Mouse (Mus musculus) telencephalon, adult 2 months (tissue): ENCODE results near the gene Iba57.

Experiments
- DNase-seq: peaks from one replicate; pipeline ENCODE4 v3.0.0-alpha.2; 2011; ENCODE audit warnings: low read depth, low spot score

Gene Iba57

DNA sequence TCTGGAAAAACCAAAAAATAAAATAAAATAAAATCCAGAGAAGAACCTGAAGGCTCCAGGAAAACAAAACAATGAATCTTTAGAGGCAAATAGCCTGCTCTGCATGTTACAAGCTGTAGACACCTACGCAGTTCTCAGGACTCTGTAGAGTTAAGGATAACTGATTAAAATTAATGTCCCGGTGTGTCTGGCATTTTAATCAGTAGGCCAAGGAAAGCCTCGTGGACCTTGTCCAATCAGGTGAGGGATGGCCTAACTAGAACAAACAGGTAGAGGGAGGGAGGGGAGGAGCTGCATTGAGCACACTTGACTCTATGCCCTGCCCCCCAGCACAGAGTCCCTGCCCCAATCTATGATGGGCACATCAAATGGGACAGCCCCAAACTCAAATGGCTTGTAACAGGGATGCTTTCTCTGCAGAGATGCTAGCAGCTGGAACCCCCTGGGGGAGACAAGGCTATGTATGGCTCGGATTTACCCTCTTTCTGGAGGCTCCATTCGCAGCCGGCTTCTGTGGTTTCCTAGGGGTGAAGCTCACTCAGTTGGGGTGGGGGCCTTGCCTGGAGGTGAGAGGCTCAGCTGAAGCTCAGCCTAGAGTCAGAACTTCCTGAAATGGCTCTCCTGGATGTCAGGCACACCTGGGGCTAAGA lies 10.8 kb upstream of the Iba57 start:
- no peak for DNase-seq

DNA sequence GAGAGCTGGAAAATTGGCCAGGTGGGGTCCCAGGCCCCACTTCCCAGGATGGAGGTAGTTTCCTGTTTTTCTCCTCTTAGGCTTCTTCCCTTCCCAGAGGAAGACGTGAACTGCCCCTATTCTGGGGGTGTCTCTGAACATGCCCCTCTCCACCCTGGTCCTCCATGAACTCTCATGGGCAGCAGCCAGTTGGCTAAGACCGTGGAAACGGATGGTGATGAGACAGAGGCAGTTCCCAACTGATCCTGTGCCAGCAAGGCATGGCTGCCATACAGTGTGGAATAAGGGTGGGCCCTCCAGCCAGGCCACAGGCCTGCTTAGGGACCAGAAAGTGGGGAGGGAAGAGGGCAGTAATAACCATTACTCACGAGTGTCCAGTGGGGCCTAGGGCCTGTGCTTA lies 7.0 kb upstream of the Iba57 start:
- DNase-seq, result no peak

DNA sequence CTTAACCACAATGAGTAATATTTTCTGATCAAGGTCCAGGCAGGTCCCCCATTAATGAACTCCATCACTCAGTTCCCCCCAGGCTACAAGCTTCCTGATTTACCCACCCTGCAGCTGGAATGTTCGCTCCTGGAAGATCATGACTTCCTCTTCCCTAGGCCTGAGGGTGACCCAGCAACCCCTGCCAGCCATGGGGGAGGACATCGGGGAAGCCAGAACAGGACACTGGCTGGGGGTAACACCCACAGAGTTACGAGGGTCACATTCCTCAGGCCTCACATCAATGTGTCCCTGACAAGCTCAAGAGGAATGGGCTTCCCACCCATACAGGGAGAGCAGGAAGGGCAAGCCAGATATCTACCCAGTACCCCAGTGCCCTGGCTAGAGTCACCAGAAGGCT lies 6.3 kb upstream of the Iba57 start:
- no peak for DNase-seq

DNA sequence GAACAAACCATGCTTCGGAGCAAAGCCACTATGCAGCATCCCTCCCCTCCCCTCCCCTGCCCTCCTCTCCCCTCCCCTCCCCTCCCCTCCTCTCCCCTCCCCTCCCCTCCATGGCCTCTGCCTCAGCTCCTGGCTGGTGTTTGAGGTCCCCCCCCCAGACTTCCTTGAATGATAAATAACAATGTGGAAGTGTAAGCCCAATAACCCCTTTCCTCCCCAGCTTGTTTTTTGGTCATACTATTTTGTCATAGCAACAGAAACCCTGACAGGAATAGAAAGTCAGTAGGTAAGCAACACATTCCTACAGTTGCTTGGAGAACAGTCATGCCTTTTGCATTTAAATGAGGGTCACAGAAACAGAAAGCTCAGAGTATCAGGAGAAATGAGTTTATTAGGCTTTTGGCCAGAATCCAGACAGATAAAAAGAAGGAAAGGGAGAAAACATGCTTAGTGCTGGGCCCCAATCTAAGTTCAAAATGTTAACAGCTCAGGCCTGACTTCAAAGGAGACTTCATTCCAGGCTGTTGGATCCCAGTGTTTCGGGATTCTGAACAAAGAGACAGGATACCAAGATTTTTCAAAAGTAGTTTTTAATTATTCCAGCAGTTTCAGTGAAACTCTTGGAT lies 2.2 kb upstream of the Iba57 start:
- DNase-seq, result no peak

DNA sequence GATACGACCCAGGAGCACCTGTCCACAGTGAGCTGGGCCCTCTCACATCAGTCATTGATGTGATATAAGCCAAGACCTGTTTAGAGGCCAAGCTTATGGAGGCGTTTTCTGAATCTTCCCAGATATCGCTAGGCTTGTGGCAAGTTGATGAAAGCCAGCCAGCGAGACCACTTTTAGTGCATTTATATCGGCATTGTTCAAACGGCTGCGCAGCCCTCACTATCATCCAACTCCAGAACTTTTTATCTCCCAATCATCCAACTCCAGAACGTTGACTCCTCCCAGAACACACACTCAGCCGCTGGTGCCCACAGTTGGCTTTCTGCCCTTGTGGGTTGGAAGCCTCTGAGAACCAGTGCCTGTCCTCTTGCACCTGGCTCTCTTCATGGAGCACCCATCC lies 845 bp upstream of the Iba57 start:
- DNase-seq, result no peak

DNA sequence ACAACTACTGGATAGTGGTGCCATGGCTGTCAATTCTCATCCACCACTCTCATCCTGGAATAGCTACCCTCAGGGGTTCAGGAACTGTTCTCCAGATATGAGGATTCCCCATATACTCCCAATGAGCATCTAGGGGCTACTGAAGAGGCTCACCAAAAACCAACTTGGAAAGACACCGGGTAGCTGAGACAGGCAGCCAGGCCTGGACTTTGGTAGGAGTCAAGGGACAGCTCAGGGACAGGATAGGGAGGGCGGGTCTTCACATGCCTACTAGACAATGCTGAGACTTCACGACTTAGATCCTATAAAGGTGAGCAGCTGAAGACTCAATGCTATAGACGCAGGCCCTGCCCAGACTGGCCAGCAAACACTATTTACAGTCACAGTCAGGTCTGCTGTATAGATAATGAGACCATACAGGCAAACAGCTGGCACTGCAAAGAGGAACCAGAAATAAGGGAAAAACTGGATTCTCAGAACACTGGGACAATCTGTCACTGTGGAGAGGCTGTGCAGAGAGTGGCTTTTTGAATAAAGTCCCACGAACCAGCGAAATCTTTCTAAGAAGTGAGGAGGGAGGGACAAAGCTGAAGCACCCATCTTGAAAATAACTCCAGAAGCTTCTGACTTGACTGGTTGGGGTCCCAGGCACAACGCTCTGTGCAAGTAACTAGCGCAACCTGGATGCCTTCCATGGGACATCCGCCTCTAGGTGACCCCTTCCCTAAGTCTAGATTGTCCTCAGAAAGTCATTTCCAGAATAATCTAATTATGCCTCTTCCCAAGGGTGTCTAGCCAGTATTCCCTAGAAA lies 890 bp downstream of the Iba57 start:
- DNase-seq, result no peak

DNA sequence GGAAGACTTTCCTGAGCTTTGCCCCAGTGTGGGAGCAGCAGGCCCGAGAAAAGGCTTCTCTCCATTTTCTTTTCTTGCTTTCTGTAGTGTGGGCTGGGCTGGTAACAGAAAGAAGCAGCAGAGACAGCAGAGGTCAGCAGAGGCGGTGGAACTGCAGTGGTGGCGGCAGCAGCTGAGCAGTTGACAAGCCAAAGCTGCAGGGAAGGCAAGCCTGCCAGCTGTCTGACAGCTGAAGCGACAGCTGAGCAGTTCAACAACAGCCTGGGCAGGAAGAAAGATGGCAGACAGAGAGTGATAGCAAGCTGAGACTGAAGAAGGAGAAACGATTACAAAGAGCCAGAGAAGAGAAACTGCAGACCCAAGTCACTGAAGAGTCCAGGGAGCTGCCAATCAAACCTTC lies 2.1 kb downstream of the Iba57 start:
- DNase-seq, result peak; percentile 16

DNA sequence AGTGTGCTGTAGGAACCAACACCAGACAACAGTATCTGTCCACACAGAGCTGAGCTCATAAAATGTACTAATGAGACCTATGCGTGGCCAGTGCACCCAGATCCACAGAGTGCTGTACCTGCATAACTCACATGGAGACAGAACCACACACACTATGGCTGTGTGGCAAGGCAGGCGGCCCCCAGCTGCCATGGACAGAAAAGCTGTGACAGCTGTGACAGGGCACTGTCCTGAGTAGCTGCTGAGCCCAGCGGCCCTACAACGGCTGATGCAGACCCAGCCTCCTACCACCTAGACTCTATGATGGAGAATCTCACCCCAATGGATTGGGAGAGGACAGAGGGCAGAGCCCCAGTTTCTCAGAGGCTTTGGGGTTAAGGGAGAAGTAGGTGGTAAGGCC lies 4.0 kb downstream of the Iba57 start:
- no peak for DNase-seq

DNA sequence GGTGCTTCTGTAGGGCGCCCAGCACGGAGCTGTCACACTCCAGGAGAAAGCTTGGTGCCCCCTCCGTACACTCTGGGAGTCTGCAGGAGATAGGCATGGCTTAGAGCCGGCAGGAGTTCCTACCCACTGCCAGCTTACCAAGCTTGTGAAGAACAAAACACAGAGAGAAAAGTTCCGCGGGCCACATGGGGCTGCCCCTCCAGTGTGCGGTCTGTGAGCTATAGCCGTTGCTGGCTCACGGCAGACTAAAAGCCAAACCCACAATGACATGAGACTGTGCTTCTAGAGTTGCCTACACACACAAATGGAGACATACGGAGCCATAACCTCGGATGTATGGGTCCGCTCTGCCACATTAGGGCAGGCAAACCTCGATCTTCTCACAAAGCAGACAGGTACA lies 4.4 kb downstream of the Iba57 start:
- no peak for DNase-seq

DNA sequence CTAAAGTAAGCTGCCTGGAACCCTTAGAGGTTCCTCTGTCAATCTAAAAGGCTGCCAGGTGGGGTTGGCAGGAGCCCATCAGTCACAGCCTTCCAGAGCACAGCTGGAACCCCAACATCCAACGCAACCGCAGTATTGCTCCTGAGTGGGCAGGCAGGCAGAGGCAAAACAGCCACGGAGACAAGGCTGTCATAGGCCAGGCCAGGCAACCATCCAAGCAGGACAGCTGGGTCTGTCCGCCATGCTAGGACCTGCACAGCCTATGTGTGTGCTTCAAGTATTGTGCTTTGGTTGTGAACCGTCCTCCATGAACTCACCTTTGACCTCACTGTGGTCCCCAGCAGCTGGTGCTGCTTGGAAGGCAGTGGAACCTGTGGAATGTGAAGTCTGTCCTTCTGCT lies 7.6 kb downstream of the Iba57 start:
- DNase-seq, result no peak

DNA sequence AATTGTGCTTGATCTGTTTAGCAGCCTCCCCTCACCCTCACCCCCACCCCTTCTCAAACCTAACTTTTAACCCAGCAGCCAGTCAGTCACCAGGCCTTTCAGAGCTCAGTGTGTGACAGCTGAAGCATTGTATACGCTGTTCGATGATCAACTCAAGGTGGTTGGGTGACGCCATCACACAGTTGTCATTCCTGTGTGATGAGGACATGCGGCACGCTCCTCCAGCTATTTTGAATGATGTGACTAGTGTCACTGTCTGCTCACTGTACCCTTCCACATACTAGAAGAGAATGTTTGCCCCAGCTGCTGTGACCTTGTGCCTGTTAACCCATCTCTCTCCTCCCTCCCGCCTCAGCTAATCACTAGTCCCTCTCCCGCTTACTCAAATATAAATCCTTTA lies 9.3 kb downstream of the Iba57 start:
- DNase-seq, result no peak

DNA sequence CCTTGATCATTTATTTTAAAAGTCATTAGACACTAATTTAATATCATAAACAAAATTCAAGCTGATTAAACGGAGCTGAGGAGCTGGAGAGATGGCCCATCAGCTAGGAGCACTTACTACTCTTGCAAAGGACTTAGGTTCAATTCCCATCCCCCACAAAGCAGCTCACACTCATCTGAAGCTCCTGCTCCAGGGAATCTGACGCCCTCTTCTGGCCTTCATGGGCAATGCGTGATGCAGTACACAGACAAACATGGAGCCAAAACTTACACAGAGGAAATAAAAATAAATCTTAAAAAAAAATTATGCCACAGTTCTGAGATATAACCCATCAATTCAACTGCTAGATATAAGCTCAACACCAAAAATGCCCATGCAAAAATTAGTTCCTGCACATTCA lies 11.8 kb downstream of the Iba57 start:
- no peak for DNase-seq

DNA sequence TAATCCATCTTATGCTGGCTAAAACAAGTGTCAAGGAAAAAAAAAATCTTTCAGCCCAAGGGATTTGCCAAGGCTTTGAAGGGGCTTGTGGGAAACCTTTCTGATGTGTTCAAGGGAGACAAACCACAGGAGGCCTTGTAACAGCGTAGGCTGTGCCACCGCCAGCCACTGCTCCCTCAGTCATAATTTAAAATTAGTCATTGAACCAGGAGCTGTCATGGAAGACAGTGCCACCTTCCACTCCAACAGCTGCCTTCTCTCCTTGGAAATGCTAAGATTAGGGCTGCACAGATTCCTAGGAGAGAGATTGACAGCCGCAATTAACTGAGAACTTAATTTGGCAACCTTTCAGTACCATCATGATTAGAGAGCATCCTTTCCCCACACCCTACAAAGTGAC lies 14.2 kb downstream of the Iba57 start:
- DNase-seq, result peak; percentile 21

DNA sequence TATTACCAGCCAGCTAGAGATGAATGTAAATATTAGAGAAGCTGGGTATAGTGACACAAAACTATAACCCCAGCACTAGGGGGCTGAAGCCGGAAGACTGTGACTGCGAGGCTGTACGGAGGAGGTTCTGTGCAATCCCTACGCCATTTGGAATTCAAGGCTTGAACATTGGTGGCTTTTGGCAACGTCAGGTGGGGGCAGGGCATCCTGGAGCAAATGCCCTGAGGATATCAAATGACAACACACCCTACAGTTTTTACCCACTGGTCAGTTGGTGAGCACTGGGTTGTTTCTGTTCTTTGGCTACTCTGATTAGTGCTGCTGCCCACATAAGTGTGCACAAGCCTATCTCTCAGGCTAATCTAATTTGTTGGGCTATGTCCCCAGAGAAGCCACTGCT lies 20.6 kb downstream of the Iba57 start:
- no peak for DNase-seq

DNA sequence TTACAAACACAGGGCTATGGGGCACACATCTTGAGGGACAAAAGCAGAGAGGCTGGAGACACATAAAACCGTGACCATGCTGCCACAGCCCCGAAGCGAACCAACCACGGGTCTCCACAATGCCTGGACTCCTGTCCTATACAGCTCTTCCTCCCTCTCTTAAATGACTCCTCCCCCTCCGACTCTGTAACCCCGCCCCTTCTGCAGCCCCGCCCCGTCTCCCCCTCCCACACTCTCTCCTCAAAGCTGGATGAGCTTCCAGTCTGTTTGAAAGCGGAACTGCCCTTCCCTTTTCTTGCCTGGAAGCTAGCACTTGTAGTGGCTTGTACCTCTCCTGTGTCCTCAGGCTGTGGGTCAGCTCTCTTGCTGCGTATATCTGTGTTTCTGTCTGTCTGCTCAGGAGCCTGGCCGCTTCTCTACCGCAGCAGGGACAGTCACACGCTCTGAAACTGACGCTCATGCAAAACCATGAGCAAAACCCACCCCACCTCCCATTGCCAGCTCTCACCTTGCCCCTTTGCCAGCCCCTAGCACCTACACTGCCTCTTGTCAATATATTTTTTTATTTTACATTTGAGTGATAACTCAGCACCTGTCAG lies 21.7 kb downstream of the Iba57 start:
- no peak for DNase-seq

DNA sequence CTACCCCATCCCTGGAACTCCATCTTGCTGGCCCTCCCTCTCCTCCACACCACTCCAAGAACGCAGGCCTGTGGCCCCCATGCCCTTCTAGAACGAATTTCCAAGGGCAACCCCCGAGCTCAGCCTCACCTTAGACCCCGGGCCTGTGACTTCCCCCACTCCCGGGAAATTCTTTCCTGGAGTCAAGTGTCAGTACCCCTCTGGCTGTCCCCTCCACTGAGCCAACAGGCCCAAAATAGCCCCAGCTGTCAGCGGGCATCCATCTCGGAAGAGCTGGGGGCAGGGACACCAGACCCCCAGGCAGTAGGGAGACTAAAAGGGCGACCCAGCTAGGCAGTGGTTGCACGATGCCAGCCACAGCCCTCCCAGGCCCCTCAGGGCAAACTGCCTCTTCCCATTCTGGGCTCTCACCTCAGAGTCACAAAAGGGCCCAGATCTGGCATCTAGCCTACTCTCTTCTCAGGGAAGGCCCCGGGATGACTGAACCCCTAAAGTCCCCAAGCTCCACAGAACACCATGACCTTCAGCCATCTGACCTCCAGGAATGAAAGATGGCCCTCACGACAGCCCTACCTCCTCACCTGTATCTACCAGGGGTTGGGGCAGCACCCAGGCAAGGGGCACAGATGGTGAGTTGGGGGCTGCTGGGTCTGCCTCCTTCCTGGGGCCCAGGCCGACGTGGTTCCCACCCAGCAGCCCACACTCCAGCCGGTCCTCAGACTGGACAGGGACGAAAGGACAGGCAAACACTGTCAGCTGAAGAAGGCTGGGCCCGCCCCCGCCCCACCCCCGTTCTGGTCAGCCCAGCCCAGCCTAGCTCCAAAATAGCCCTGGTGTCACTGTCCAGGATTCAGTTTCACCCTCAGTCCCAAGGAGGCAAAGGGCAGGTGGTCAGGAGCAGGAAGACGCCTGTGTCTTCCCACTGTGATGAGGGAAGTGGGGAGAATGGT lies 24.7 kb downstream of the Iba57 start:
- DNase-seq, result no peak

DNA sequence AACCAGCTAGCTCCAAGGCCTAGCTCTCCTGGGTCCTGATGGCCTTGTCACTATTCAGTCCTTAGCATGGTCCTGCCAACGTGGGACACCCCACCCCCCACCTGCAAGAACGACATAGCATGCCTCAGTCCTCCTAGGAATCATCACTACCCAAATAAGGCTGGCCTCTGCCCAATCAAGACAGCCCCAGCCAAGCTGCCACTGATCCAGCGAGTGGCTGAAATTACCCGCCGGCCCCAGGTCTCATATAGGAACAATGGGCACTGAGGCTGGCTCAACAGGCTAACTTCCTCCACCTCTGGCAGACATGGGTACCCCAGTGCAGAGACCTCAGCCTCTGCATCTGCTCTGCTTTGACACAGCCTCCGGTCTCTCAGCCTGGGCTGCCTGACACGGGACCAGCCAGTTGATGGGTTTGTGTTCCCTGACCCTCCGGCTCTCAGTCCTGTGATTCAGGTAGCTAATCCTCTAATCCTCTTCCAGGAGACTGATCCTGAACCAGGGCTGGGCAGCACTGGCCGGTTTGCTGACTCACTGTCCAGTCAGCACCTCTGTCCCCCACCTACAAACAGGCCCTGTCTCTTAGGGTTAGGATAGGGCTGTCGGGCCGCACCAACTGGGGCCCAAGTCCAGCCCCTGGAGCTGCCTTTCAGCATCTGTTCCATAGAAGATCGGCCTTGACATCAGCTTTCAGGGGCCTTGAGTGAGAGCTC lies 26.4 kb downstream of the Iba57 start:
- no peak for DNase-seq

DNA sequence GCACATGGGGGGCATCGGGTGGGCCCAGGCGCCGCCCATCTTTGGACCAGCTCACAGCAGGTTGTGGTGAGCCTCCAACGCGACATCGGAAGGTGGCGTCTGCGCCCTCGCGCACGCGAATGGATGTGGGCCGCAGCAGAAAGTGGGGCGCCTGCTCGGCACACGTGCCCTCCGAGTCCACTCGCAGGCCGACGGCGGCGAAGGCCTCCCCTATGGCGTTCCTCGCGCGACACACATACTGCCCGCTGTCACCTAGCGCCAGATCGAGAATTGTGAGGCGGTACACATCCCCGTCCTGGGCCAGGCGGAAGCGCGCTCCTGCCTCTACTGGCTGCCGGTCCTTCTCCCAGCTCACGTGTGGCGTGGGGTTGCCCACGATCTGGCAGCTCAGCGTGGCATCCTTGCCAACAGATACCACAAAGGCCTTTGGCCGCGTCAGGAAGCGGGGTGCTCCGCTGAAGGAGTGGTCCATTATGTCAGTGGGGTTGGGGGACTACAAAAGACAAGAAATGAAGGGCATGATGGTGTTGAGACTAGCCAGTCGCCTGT lies 27.6 kb downstream of the Iba57 start, which contains the start of gene Obscn:
Gene Obscn (minus strand): TSS at position 499 of the 549 bp plus-strand sequence.
- DNase-seq, result no peak

DNA sequence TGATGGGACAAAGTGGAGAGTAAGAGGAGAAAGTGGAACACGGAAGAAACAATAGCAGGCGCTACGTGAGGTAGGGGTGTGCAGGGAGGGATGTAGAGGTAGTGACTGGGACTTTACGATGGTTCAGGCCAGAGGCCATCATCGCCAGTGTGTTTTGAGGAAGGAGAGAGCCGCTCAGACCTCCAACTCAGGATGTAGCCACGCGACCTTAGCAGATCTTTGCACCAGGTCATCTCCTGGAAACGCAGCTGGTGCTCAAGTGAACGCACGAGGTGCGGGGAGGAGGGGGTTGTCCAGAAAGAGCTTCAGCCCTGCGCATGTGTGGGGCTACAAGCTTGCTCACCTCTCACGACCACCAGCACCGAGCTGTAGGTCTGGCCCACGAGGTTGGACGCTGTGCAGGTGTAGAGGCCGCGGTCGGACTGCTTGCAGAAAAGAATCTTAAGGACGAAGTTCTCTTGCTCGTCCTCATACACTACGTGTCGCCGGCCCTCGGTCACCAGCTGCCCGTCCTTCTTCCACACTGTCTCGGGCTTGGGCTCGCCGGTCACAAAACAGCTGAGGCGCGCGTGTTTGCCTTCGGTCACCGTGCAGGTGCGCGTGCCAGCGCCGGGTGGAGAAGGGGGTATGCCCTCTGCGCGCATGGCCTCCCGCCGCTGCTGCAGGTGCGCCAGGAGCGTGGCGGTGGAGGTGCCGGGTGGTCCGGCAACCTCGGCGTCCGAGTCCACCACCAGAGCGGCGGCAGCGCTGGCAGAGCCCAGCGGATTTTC lies 28.3 kb downstream of the Iba57 start:
- no peak for DNase-seq
